Mouse (Mus musculus) liver, embryonic 15.5 days (tissue): ENCODE data around the gene Pex6. TPM values are rescaled to one million over a fixed set of nuclear protein-coding genes. Genes with fewer than 3 reads are reported as not detected.

Experiments used
- ATAC-seq: fragments of 200-750 bp; cut with Nextera tagmentation; 2 replicates; pipeline ENCODE4 v1.8.0; 2017; ENCODE audit warnings: moderate number of reproducible peaks, mild to moderate bottlenecking, moderate library complexity; ENCODE audit not compliant: insufficient read depth
- H3K27ac ChIP-seq: fragments of 300-500 bp; sonication (generic); replicated peaks from 2 replicates; pipeline ENCODE4 v1.5.1; 2015; ENCODE audit warnings: mild to moderate bottlenecking, inconsistent platforms
- H3K27me3 ChIP-seq: fragments of 300-500 bp; sonication (generic); 2 replicates; pipeline ENCODE4 v1.6.1; 2015; ENCODE audit warnings: mild to moderate bottlenecking, inconsistent platforms
- H3K36me3 ChIP-seq: fragments of 300-500 bp; sonication (generic); replicated peaks from 2 replicates; pipeline ENCODE4 v1.6.1; 2015; ENCODE audit warnings: moderate library complexity, mild to moderate bottlenecking, inconsistent platforms
- H3K4me1 ChIP-seq: fragments of 300-500 bp; sonication (generic); replicated peaks from 2 replicates; pipeline ENCODE4 v1.6.1; 2015; ENCODE audit warnings: inconsistent platforms
- H3K4me2 ChIP-seq: fragments of 300-500 bp; sonication (generic); 2 replicates; pipeline ENCODE4 v1.6.1; 2015; ENCODE audit warnings: moderate library complexity, mild to moderate bottlenecking, inconsistent platforms
- H3K4me3 ChIP-seq: fragments of 300-500 bp; sonication (generic); replicated peaks from 2 replicates; pipeline ENCODE4 v1.5.1; 2015; ENCODE audit warnings: mild to moderate bottlenecking, inconsistent platforms
- H3K9ac ChIP-seq: fragments of 300-500 bp; sonication (generic); 2 replicates; pipeline ENCODE4 v1.6.1; 2015; ENCODE audit warnings: moderate library complexity, mild to moderate bottlenecking, inconsistent platforms
- H3K9me3 ChIP-seq: fragments of 300-500 bp; sonication (generic); replicated peaks from 2 replicates; pipeline ENCODE4 v1.6.1; 2016; ENCODE audit warnings: inconsistent platforms
- WGBS: fragments of 180-500 bp; shearing (Covaris S2); methylation state at CpG from one replicate; pipeline ENCODE4 v1.1.7; 2015; ENCODE audit warnings: mixed read lengths; ENCODE audit not compliant: insufficient replicate concordance; 5-methylcytosine and 5-hydroxymethylcytosine counted together
- polyA plus RNA-seq: library from polyadenylated mRNA; unstranded; fragments of >200 nt; fragmentation: Nextera tagmentation; extraction: Ambion mirVana; gene quantifications from 2 replicates; pipeline ENCODE4 v1.2.1, GENCODE M21; 2015

The Pex6 gene
- polyA plus RNA-seq, 1 experiment from 2014 or later, result 9.7 TPM

GRCm38 (mm10) chr17:46721077-46721476, 9.8 kb downstream of the Pex6 start:
- 80% methylated on average over 7 of the region's 7 CpGs for WGBS

GRCm38 (mm10) chr17:46724477-46725084, 13.3 kb downstream of the Pex6 start:
- H3K9ac ChIP-seq, result no peak overlapping the region
- no peak overlapping the region for H3K4me3 ChIP-seq
- H3K36me3 ChIP-seq, result peaks cover 32% of the 10 kb centered on the region
- H3K4me1 ChIP-seq, result peaks cover 14% of the 10 kb centered on the region; the same call in 1 of the 2 replicates
- H3K4me2 ChIP-seq, result no peak overlapping the region
- ATAC-seq, result no peak
- H3K27ac ChIP-seq, result no peak overlapping the region
- no peaks in the 10 kb centered on the region for H3K9me3 ChIP-seq
- WGBS, result 78% methylated on average over 20 of the region's 20 CpGs
- H3K27me3 ChIP-seq, result peaks cover 11% of the 10 kb centered on the region

More at GRCm38 (mm10) chr17:46721077-46721476, 9.8 kb downstream of the Pex6 start:
- Histone ChIP-seq H3K27ac (no peak overlapping the region), H3K9me3 (no peaks in the 10 kb centered on the region), H3K4me3 (no peak overlapping the region), H3K4me1 (peaks cover under 1% of the 10 kb centered on the region; the same call in 1 of the 2 replicates), H3K9ac (no peak overlapping the region), H3K27me3 (no peaks in the 10 kb centered on the region), H3K36me3 (peaks cover 42% of the 10 kb centered on the region), H3K4me2 (no peak overlapping the region)
- no peak for ATAC-seq

GRCm38 (mm10) chr17:46725273-46725672, 14.0 kb downstream of the Pex6 start:
- H3K4me3 ChIP-seq, result no peak overlapping the region
- peaks cover 11% of the 10 kb centered on the region for H3K27me3 ChIP-seq
- H3K9ac ChIP-seq, result no peak overlapping the region
- peaks cover 14% of the 10 kb centered on the region; the same call in 1 of the 2 replicates for H3K4me1 ChIP-seq
- 61% methylated on average over 9 of the region's 9 CpGs for WGBS
- peaks cover 32% of the 10 kb centered on the region for H3K36me3 ChIP-seq
- no peaks in the 10 kb centered on the region for H3K9me3 ChIP-seq
- H3K4me2 ChIP-seq, result no peak overlapping the region
- H3K27ac ChIP-seq, result no peak overlapping the region
- no peak for ATAC-seq

GRCm38 (mm10) chr17:46725731-46726645, 14.7 kb downstream of the Pex6 start:
- no peak overlapping the region for H3K4me3 ChIP-seq
- H3K36me3 ChIP-seq, result peaks cover 29% of the 10 kb centered on the region
- no peak overlapping the region for H3K9ac ChIP-seq
- no peak overlapping the region for H3K27ac ChIP-seq
- H3K4me2 ChIP-seq, result no peak overlapping the region
- peaks cover 11% of the 10 kb centered on the region for H3K27me3 ChIP-seq
- no peak for ATAC-seq
- WGBS, result 77% methylated on average over 26 of the region's 26 CpGs
- peaks cover 14% of the 10 kb centered on the region; the same call in 1 of the 2 replicates for H3K4me1 ChIP-seq
- H3K9me3 ChIP-seq, result no peaks in the 10 kb centered on the region

GRCm38 (mm10) chr17:46727271-46727670, 16.0 kb downstream of the Pex6 start:
- 79% methylated on average over 11 of the region's 11 CpGs for WGBS
- H3K27ac ChIP-seq, result no peak overlapping the region

GRCm38 (mm10) chr17:46728021-46728420, 16.8 kb downstream of the Pex6 start:
- ATAC-seq, result no peak
- WGBS, result 34% methylated on average over 6 of the region's 6 CpGs
- H3K36me3 ChIP-seq, result peaks cover 20% of the 10 kb centered on the region
- H3K27me3 ChIP-seq, result peaks cover 11% of the 10 kb centered on the region
- H3K27ac ChIP-seq, result peak overlapping the region; percentile 41; the same call in 1 of the 2 replicates
- H3K9ac ChIP-seq, result no peak overlapping the region
- H3K4me1 ChIP-seq, result peaks cover 14% of the 10 kb centered on the region; the same call in 1 of the 2 replicates
- H3K4me2 ChIP-seq, result peak overlapping the region; percentile 44
- H3K4me3 ChIP-seq, result peak overlapping the region; percentile 49
- H3K9me3 ChIP-seq, result no peaks in the 10 kb centered on the region

More at GRCm38 (mm10) chr17:46727271-46727670, 16.0 kb downstream of the Pex6 start:
- Histone ChIP-seq H3K36me3 (peaks cover 22% of the 10 kb centered on the region), H3K4me2 (no peak overlapping the region), H3K9me3 (no peaks in the 10 kb centered on the region), H3K4me3 (no peak overlapping the region), H3K27me3 (peaks cover 11% of the 10 kb centered on the region), H3K9ac (no peak overlapping the region), H3K4me1 (peaks cover 14% of the 10 kb centered on the region; the same call in 1 of the 2 replicates)
- no peak for ATAC-seq

DNA sequence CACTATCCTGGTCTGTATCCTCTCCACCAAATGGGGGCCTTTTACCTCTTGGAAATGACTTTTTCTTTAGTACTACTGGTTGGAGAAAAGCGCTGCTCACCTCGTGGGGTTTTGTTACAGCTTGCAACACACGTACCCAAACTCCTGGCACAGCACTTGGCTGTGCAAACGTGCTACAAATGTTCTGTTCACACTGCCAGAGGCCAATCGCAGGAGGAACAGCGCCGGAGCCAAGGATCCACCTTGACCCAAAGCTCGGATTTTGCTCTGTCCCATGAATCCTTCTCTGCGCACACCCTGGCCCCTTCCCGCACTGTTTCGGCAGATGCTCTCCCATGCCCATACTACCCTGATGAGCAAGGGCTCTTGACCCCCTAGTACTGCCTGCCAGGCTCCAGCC, 17.2 kb downstream of the Pex6 start:
- 52% methylated on average over 11 of the region's 11 CpGs for WGBS
- peak overlapping the region; percentile 49 for H3K4me3 ChIP-seq
- H3K9me3 ChIP-seq, result no peaks in the 10 kb centered on the region
- H3K36me3 ChIP-seq, result peaks cover 20% of the 10 kb centered on the region
- peaks cover 11% of the 10 kb centered on the region for H3K27me3 ChIP-seq
- H3K9ac ChIP-seq, result peak overlapping the region; percentile 30; the same call in 1 of the 2 replicates
- ATAC-seq, result peak; percentile 26
- H3K4me2 ChIP-seq, result peak overlapping the region; percentile 44
- peaks cover 16% of the 10 kb centered on the region; the same call in 1 of the 2 replicates for H3K4me1 ChIP-seq
- peak overlapping the region; percentile 41; the same call in 1 of the 2 replicates for H3K27ac ChIP-seq

DNA sequence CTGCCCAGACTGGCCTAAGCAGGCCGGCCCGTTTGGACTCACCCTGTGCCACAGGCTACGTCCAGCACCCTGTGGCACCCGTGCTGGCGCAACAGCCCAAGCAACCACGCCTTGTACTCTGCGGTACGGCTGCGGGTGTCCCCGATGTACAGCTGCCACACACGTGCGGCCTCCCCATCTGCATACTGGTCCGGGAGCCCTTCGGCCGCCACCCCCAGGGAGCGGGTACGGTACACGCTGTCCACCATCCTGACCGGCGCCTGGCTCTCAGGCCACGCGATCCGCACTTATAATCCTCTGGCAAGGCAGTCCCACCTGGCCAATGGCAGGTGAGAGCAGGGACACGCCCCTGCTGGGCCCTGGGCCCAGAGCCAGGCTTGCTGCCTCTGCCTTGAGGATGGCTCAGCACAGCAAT, 17.6 kb downstream of the Pex6 start, which contains the start of gene Gnmt:
Gnmt (minus strand) TSS at position 265 of the 415 bp plus-strand sequence.
- Histone ChIP-seq H3K4me2 (peak within 1 kb of the TSS; percentile 44), H3K36me3 (peaks cover 20% of the 10 kb centered on the region), H3K9ac (peak within 1 kb of the TSS; percentile 30; the same call in 1 of the 2 replicates), H3K27me3 (peaks cover 11% of the 10 kb centered on the region), H3K4me1 (peaks cover 18% of the 10 kb centered on the region; the same call in 1 of the 2 replicates), H3K9me3 (no peaks in the 10 kb centered on the region), H3K27ac (peak within 1 kb of the TSS; percentile 41; the same call in 1 of the 2 replicates), H3K4me3 (peak within 1 kb of the TSS; percentile 49)
- WGBS, result 30% methylated on average over 24 of the region's 24 CpGs
- ATAC-seq, result peak; percentile 71

DNA sequence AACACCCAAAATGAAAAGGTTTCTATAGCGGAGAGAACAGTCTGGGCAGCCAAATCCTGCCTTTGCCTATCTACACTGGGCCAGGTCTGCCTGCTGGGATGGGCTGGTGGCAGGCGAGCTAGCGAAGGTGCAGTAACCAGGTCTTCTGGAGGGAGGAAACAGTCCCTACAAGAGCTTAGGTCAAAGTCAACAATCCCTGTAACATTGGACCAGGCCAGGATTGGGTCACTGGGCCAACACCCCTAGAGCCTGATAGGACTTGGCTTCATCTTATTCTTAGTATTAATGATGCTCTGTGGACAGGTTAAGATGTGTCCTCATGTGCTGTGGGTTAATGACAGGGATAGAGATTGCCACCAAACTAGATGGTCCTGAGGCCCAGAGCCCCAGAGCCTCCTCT, 22.8 kb downstream of the Pex6 start:
- no peak overlapping the region for H3K4me2 ChIP-seq
- 70% methylated on average over 3 of the region's 3 CpGs for WGBS
- H3K4me1 ChIP-seq, result peaks cover 24% of the 10 kb centered on the region; the same call in 1 of the 2 replicates
- H3K9me3 ChIP-seq, result no peaks in the 10 kb centered on the region
- peak overlapping the region; percentile 71; the same call in 1 of the 2 replicates for H3K27ac ChIP-seq
- H3K36me3 ChIP-seq, result peaks cover 15% of the 10 kb centered on the region; the same call in 1 of the 2 replicates
- no peak overlapping the region for H3K4me3 ChIP-seq
- peaks cover under 1% of the 10 kb centered on the region for H3K27me3 ChIP-seq
- no peak overlapping the region for H3K9ac ChIP-seq
- ATAC-seq, result no peak

- peaks cover 22% of the 10 kb centered on the region; the same call in 1 of the 2 replicates for H3K4me1 ChIP-seq
- no peak overlapping the region for H3K9ac ChIP-seq
- H3K27me3 ChIP-seq, result no peaks in the 10 kb centered on the region
- H3K9me3 ChIP-seq, result no peaks in the 10 kb centered on the region
- 64% methylated on average over 7 of the region's 7 CpGs for WGBS
- peak; percentile 78 for ATAC-seq
- peaks cover 15% of the 10 kb centered on the region; the same call in 1 of the 2 replicates for H3K36me3 ChIP-seq
- H3K4me3 ChIP-seq, result no peak overlapping the region
- peak overlapping the region; percentile 2; the same call in 1 of the 2 replicates for H3K4me2 ChIP-seq
- peak overlapping the region; percentile 71 for H3K27ac ChIP-seq
Observed at GRCm38 (mm10) chr17:46735287-46735686, 24.0 kb downstream of the Pex6 start.
